Mouse (Mus musculus) myocyte (in vitro differentiated cells): Measurements from ENCODE around the gene Elmsan1.

Source experiments
- POLR2A ChIP-seq: IDR thresholded peaks from one replicate; pipeline ENCODE4 v1.6.1; 2011; ENCODE audit warnings: low read depth, mild to moderate bottlenecking, control low read depth, moderate library complexity; ENCODE audit not compliant: insufficient read length
- POLR2AphosphoS2 ChIP-seq: IDR thresholded peaks from one replicate; pipeline ENCODE4 v1.6.1; 2011; ENCODE audit warnings: low read depth, control low read depth; ENCODE audit not compliant: insufficient read length
- TCF12 ChIP-seq: IDR thresholded peaks from one replicate; pipeline ENCODE4 v1.6.1; 2011; ENCODE audit warnings: mild to moderate bottlenecking, control low read depth; ENCODE audit not compliant: poor library complexity, insufficient read depth, severe bottlenecking

GRCm38 (mm10) chr12:84107692-84108091 is 111.0 kb downstream of the Elmsan1 start:
- TF ChIP-seq POLR2A (no peak), POLR2AphosphoS2 (no peak), TCF12 (no peak)
